Mouse (Mus musculus): Measurements from ENCODE around the gene Plin4. TPM values are rescaled to one million over a fixed set of nuclear protein-coding genes. Genes with fewer than 3 reads are reported as not detected.

Gene Plin4
- 0.12 and 0.20 TPM in 2 replicates for polyA plus RNA-seq (2014; fragmentation: Nextera tagmentation; extraction: Ambion mirVana)

GRCm38 (mm10) chr17:56109219-56110051, at the start of gene Plin4:
TSS of gene Plin4 (minus strand) at chr17:56109803.
- H3K9me3 ChIP-seq (ENCODE audit: control insufficient read depth, low read length): no peaks in the 10 kb centered on the region
- H3K27ac ChIP-seq: no peak within 1 kb of the TSS
- DNase-seq (ENCODE audit: low spot score) (no peak), ATAC-seq (ENCODE audit: low FRiP score) (no peak)
- H3K9ac ChIP-seq: no peak within 1 kb of the TSS
- H3K4me1 ChIP-seq (replicated peaks; ENCODE audit: control insufficient read depth, insufficient read depth, low read length): no peaks in the 10 kb centered on the region; the same call in 1 of the 2 replicates
- no peaks in the 10 kb centered on the region for H3K27me3 ChIP-seq (ENCODE audit: control insufficient read depth, insufficient read depth, low read length)
- H3K4me2 ChIP-seq (replicated peaks): no peak within 1 kb of the TSS
- 63% methylated on average over 10 of the region's 10 CpGs for WGBS
- H3K4me3 ChIP-seq (replicated peaks; ENCODE audit: low read length): no peak within 1 kb of the TSS
- no peaks in the 10 kb centered on the region for H3K36me3 ChIP-seq (replicated peaks; ENCODE audit: control insufficient read depth, insufficient read depth)

- no peaks in the 10 kb centered on the region for H3K9me3 ChIP-seq (ENCODE audit: control insufficient read depth, low read length)
- H3K27me3 ChIP-seq (ENCODE audit: control insufficient read depth, insufficient read depth, low read length): peaks cover 23% of the 10 kb centered on the region
- DNase-seq (ENCODE audit: low spot score) (peak; percentile 77), ATAC-seq (ENCODE audit: low FRiP score) (peak; percentile 44; the same call in 1 of the 2 replicates)
- no peak overlapping the region for H3K9ac ChIP-seq
- H3K36me3 ChIP-seq (replicated peaks; ENCODE audit: control insufficient read depth, insufficient read depth): no peaks in the 10 kb centered on the region
- WGBS: 15% methylated on average over 9 of the region's 9 CpGs
- H3K27ac ChIP-seq: no peak overlapping the region
- peaks cover 10% of the 10 kb centered on the region; the same call in 1 of the 2 replicates for H3K4me1 ChIP-seq (replicated peaks; ENCODE audit: control insufficient read depth, insufficient read depth, low read length)
- no peak overlapping the region for H3K4me2 ChIP-seq (replicated peaks)
- no peak overlapping the region for H3K4me3 ChIP-seq (replicated peaks; ENCODE audit: low read length)
Observed at GRCm38 (mm10) chr17:56153643-56154042, 44.0 kb upstream of the Plin4 start.

GRCm38 (mm10) chr17:56149897-56150296, 40.3 kb upstream of the Plin4 start:
- Histone ChIP-seq H3K4me2 (replicated peaks) (no peak overlapping the region), H3K4me3 (replicated peaks; ENCODE audit: low read length) (no peak overlapping the region), H3K27me3 (ENCODE audit: control insufficient read depth, insufficient read depth, low read length) (peaks cover 22% of the 10 kb centered on the region; the same call in 1 of the 2 replicates), H3K9me3 (ENCODE audit: control insufficient read depth, low read length) (no peaks in the 10 kb centered on the region), H3K4me1 (replicated peaks; ENCODE audit: control insufficient read depth, insufficient read depth, low read length) (peaks cover 10% of the 10 kb centered on the region; the same call in 1 of the 2 replicates), H3K36me3 (replicated peaks; ENCODE audit: control insufficient read depth, insufficient read depth) (no peaks in the 10 kb centered on the region), H3K27ac (no peak overlapping the region), H3K9ac (no peak overlapping the region)
- WGBS: 54% methylated on average over 2 of the region's 2 CpGs
- no peak for ATAC-seq (ENCODE audit: low FRiP score)
- no peak for DNase-seq (ENCODE audit: low spot score)

- no peaks in the 10 kb centered on the region for H3K36me3 ChIP-seq (replicated peaks; ENCODE audit: control insufficient read depth, insufficient read depth)
- 2% methylated on average over 30 of the region's 30 CpGs for WGBS
- H3K27ac ChIP-seq: no peak overlapping the region
- DNase-seq (ENCODE audit: low spot score): no peak
- peaks cover 10% of the 10 kb centered on the region; the same call in 1 of the 2 replicates for H3K4me1 ChIP-seq (replicated peaks; ENCODE audit: control insufficient read depth, insufficient read depth, low read length)
- H3K4me3 ChIP-seq (replicated peaks; ENCODE audit: low read length): peak overlapping the region; percentile 34
- peak; percentile 60 for ATAC-seq (ENCODE audit: low FRiP score)
- peak overlapping the region; percentile 85 for H3K4me2 ChIP-seq (replicated peaks)
- peak overlapping the region; percentile 71 for H3K9ac ChIP-seq
- H3K9me3 ChIP-seq (ENCODE audit: control insufficient read depth, low read length): no peaks in the 10 kb centered on the region
- peaks cover 22% of the 10 kb centered on the region; the same call in 1 of the 2 replicates for H3K27me3 ChIP-seq (ENCODE audit: control insufficient read depth, insufficient read depth, low read length)
Observed at GRCm38 (mm10) chr17:56148790-56149618, 39.4 kb upstream of the Plin4 start.

GRCm38 (mm10) chr17:56148280-56148679, 38.7 kb upstream of the Plin4 start:
- Histone ChIP-seq H3K4me3 (replicated peaks; ENCODE audit: low read length) (peak overlapping the region; percentile 34), H3K9me3 (ENCODE audit: control insufficient read depth, low read length) (no peaks in the 10 kb centered on the region), H3K27ac (no peak overlapping the region), H3K36me3 (replicated peaks; ENCODE audit: control insufficient read depth, insufficient read depth) (no peaks in the 10 kb centered on the region), H3K4me2 (replicated peaks) (peak overlapping the region; percentile 85), H3K4me1 (replicated peaks; ENCODE audit: control insufficient read depth, insufficient read depth, low read length) (peaks cover 4% of the 10 kb centered on the region; the same call in 1 of the 2 replicates), H3K9ac (peak overlapping the region; percentile 71; the same call in 1 of the 2 replicates), H3K27me3 (ENCODE audit: control insufficient read depth, insufficient read depth, low read length) (peaks cover 22% of the 10 kb centered on the region; the same call in 1 of the 2 replicates)
- 18% methylated on average over 9 of the region's 9 CpGs for WGBS
- DNase-seq (ENCODE audit: low spot score): no peak
- ATAC-seq (ENCODE audit: low FRiP score): 0 out of 2 replicates have a peak, but pooled peaks have one; percentile 10

GRCm38 (mm10) chr17:56147420-56147819, 37.8 kb upstream of the Plin4 start:
- Histone ChIP-seq H3K4me1 (replicated peaks; ENCODE audit: control insufficient read depth, insufficient read depth, low read length) (peaks cover 4% of the 10 kb centered on the region; the same call in 1 of the 2 replicates), H3K36me3 (replicated peaks; ENCODE audit: control insufficient read depth, insufficient read depth) (no peaks in the 10 kb centered on the region), H3K9ac (no peak overlapping the region), H3K27me3 (ENCODE audit: control insufficient read depth, insufficient read depth, low read length) (peaks cover 22% of the 10 kb centered on the region; the same call in 1 of the 2 replicates), H3K4me3 (replicated peaks; ENCODE audit: low read length) (no peak overlapping the region), H3K27ac (no peak overlapping the region), H3K4me2 (replicated peaks) (no peak overlapping the region), H3K9me3 (ENCODE audit: control insufficient read depth, low read length) (no peaks in the 10 kb centered on the region)
- no peak for DNase-seq (ENCODE audit: low spot score)
- no peak for ATAC-seq (ENCODE audit: low FRiP score)
- WGBS: 59% methylated on average over 12 of the region's 12 CpGs

GRCm38 (mm10) chr17:56146131-56146530, 36.5 kb upstream of the Plin4 start:
- Histone ChIP-seq H3K27me3 (ENCODE audit: control insufficient read depth, insufficient read depth, low read length) (peaks cover 21% of the 10 kb centered on the region; the same call in 1 of the 2 replicates), H3K9ac (no peak overlapping the region), H3K4me3 (replicated peaks; ENCODE audit: low read length) (no peak overlapping the region), H3K36me3 (replicated peaks; ENCODE audit: control insufficient read depth, insufficient read depth) (no peaks in the 10 kb centered on the region), H3K27ac (no peak overlapping the region), H3K4me2 (replicated peaks) (no peak overlapping the region), H3K4me1 (replicated peaks; ENCODE audit: control insufficient read depth, insufficient read depth, low read length) (peaks cover 10% of the 10 kb centered on the region; the same call in 1 of the 2 replicates), H3K9me3 (ENCODE audit: control insufficient read depth, low read length) (no peaks in the 10 kb centered on the region)
- DNase-seq (ENCODE audit: low spot score) (no peak), ATAC-seq (ENCODE audit: low FRiP score) (no peak)
- WGBS: 20% methylated on average over 9 of the region's 9 CpGs

- Histone ChIP-seq H3K27ac (no peak overlapping the region), H3K9me3 (ENCODE audit: control insufficient read depth, low read length) (no peaks in the 10 kb centered on the region), H3K4me3 (replicated peaks; ENCODE audit: low read length) (no peak overlapping the region), H3K36me3 (replicated peaks; ENCODE audit: control insufficient read depth, insufficient read depth) (no peaks in the 10 kb centered on the region), H3K4me1 (replicated peaks; ENCODE audit: control insufficient read depth, insufficient read depth, low read length) (peaks cover 10% of the 10 kb centered on the region; the same call in 1 of the 2 replicates), H3K9ac (no peak overlapping the region), H3K27me3 (ENCODE audit: control insufficient read depth, insufficient read depth, low read length) (peaks cover 9% of the 10 kb centered on the region; the same call in 1 of the 2 replicates), H3K4me2 (replicated peaks) (no peak overlapping the region)
- no peak for ATAC-seq (ENCODE audit: low FRiP score)
- WGBS: 79% methylated on average over 9 of the region's 9 CpGs
- no peak for DNase-seq (ENCODE audit: low spot score)
Observed at GRCm38 (mm10) chr17:56144546-56144945, 34.9 kb upstream of the Plin4 start.

Measured in hindbrain, embryonic 14.5 days (tissue).